Mouse (Mus musculus): ENCODE measurements around the gene Rcor1.

- TF ChIP-seq ZNF384 (IDR thresholded peaks at IDR 0.05; ENCODE audit: low read depth, low read length) (no peak), MAFK (IDR thresholded peaks at IDR 0.05; ENCODE audit: insufficient read depth, low read depth, low read length) (0 out of 2 replicates have a peak, but pooled peaks have one; percentile 40)
Measured at GRCm38 (mm10) chr12:111143005-111143508, 103.9 kb downstream of the Rcor1 start.

Data from ES-E14 (cell line).